ENCODE assay signal across 8 mouse cellular contexts in genomic region chr12:5375616-5376461, GRCm38 (mm10). TPM values are rescaled to one million over a fixed set of nuclear protein-coding genes. Genes with fewer than 3 reads are reported as not detected.
DNase-seq lines count a peak whose midpoint lies in the region; ATAC-seq and TF ChIP-seq lines count a peak whose summit lies in the region.

Gene Klhl29, minus strand, starts transcription at chr12:5375682.

- H3K9me3 ChIP-seq in liver, postnatal 0 days (ENCODE audit: low read length): no peaks in the 10 kb centered on the region

- intact Hi-C loops in heart, postnatal 25 days (cut with DNase I): loop anchor here (10.0 kb wide), 1 partner anchor 231 kb away; no protein-coding TSS in a partner anchor

- peak within 1 kb of the TSS; percentile 67 for H3K4me3 ChIP-seq in layer of hippocampus, adult 2 months
- H3K4me3 ChIP-seq in liver, postnatal 0 days (ENCODE audit: low read depth, low read length): peak within 1 kb of the TSS; percentile 47

- peak within 1 kb of the TSS; percentile 98 for H3K27ac ChIP-seq in layer of hippocampus, adult 2 months
- H3K27ac ChIP-seq in liver, postnatal 0 days (ENCODE audit: low read depth): no peak within 1 kb of the TSS

- TF ChIP-seq EP300 in liver, postnatal 0 days (IDR thresholded peaks at IDR 0.05; ENCODE audit: low read depth): no peak

- 6% methylated on average over 21 of the region's 66 CpGs for WGBS in liver, postnatal 0 days (ENCODE audit: insufficient replicate concordance)

- peaks cover 53% of the 10 kb centered on the region for H3K27me3 ChIP-seq in liver, postnatal 0 days (ENCODE audit: insufficient read depth, low read length)

- peak; percentile 52 for ATAC-seq in frontal cortex, adult (ENCODE audit: low TSS enrichment)
- peak; percentile 66 for ATAC-seq in liver, postnatal 0 days

- TF ChIP-seq CTCF in layer of hippocampus, adult 2 months (conservative IDR thresholded peaks at IDR 0.05): no peak
- no peak for TF ChIP-seq CTCF in liver, postnatal 0 days (IDR thresholded peaks at IDR 0.05; ENCODE audit: low read depth)

- DNase-seq in R1 (ENCODE audit: low read depth, low spot score): peak; percentile 72
- DNase-seq in cerebellum, adult 9-10 months: peak; percentile 90
- peak; percentile 61 for DNase-seq in heart, postnatal 25 days (ENCODE audit: low spot score)
- DNase-seq in layer of hippocampus, adult 2 months (ENCODE audit: low spot score in 2 of 2): peak; percentile 77 to 85
- peak; percentile 63 for DNase-seq in liver, postnatal 0 days
- DNase-seq in ovary, postnatal 36 days (ENCODE audit: low spot score): peak; percentile 87
- no peak for DNase-seq in c-Kit-positive CD71-positive TER-119-positive erythroid progenitor cells, embryonic 14.5 days (ENCODE audit: low spot score)

- peak within 1 kb of the TSS; percentile 30 for H3K9ac ChIP-seq in liver, postnatal 0 days (replicated peaks)

- no peaks in the 10 kb centered on the region for H3K36me3 ChIP-seq in liver, postnatal 0 days (replicated peaks; ENCODE audit: insufficient read depth, low read length)

- peaks cover 6% of the 10 kb centered on the region; the same call in 1 of the 2 replicates for H3K4me1 ChIP-seq in liver, postnatal 0 days (ENCODE audit: insufficient read depth)

- peak within 1 kb of the TSS; percentile 69 for H3K4me2 ChIP-seq in liver, postnatal 0 days (ENCODE audit: low read depth, low read length)

RNA-seq across cellular contexts. Expression of gene Klhl29, which starts in this region (rescaled TPM):
- total RNA-seq in heart, postnatal 25 days (2021): under 1 TPM; 0.39 to 0.42 TPM
- total RNA-seq in layer of hippocampus, adult 2 months (2021): 10 to 100 TPM; 38.9 to 40.9 TPM
- polyA plus RNA-seq in liver, postnatal 0 days (2015; fragmentation: Nextera tagmentation; extraction: Ambion mirVana): 0.05 TPM in 2 replicates

Comparison
In these comparisons a context has a peak if more than half of its experiments do, and no peak if none do; other contexts are left out.
1. RNA of gene Klhl29 (total RNA-seq): 38.9 to 40.9 TPM in layer of hippocampus, adult 2 months; 0.39 to 0.42 TPM in heart, postnatal 25 days; every median in the first group is over 10 times any median in the second.
2. Peak in DNase-seq in heart, postnatal 25 days; RNA of the gene not detected or under 1 TPM.
3. Peak in DNase-seq, ATAC-seq, H3K4me3 ChIP-seq, H3K9ac ChIP-seq and H3K4me2 ChIP-seq in liver, postnatal 0 days; RNA of the gene not detected or under 1 TPM.